Mouse (Mus musculus): ENCODE results near the gene Cox10. TPM values are rescaled to one million over a fixed set of nuclear protein-coding genes. Genes with fewer than 3 reads are reported as not detected.

Cox10 gene
- polyA plus RNA-seq, 1 experiment = 15.6 TPM

DNA sequence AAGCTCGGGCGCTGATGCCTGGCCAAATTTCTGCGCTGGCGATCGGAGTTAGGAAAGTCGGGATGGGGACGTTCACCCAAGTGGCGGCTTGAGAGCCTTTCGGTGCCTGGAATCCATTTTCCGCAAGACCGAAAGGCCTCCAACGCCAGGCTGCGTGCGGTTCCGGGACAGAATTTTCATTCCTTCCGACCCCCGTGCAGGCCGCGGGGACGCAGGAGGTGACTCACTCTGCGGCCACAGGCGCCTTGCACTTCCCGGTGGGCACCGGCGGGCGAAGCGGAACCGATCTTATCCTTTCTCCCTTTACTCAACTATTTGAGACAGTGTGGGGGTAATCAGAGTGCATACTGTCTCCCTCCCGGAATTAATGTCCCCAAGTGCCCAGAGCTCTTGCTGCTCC, 155.9 kb downstream of the Cox10 start:
- 16% methylated on average over 29 of the region's 29 CpGs for WGBS
- DNase-seq (ENCODE audit: low read depth, low spot score) = no peak

DNA sequence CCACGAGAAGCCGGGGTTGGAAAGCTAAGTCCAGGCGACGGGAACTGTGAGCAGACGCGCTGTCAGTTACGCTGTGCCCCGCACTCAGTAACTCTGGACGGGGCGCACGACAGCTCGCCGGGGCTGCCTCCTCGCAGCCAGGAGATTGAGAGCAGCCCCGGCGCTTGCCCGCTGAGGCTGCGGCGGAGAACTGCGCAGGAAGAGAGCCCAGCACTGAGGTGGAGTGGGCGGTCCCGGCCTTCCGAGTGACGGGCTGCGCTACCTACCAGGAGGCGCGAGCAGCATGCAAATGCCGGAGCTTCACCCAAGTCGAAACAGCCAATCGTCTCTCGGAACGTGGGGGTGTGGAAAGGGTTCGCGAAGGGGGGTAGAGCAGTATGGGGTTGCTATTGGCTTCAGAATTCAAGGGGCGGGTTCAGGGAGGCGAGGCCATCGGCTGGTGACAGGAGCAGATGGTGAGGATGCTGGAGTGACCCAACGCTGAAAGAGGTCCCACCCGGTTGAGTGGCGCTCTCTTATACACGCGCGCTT, 157.1 kb downstream of the Cox10 start, which contains the start of gene Hs3st3b1:
TSS of gene Hs3st3b1 (minus strand) at position 200 of the 531 bp plus-strand sequence.
- DNase-seq (ENCODE audit: low read depth, low spot score) = peak; percentile 97
- under 1% methylated on average over 43 of the region's 43 CpGs for WGBS

DNA sequence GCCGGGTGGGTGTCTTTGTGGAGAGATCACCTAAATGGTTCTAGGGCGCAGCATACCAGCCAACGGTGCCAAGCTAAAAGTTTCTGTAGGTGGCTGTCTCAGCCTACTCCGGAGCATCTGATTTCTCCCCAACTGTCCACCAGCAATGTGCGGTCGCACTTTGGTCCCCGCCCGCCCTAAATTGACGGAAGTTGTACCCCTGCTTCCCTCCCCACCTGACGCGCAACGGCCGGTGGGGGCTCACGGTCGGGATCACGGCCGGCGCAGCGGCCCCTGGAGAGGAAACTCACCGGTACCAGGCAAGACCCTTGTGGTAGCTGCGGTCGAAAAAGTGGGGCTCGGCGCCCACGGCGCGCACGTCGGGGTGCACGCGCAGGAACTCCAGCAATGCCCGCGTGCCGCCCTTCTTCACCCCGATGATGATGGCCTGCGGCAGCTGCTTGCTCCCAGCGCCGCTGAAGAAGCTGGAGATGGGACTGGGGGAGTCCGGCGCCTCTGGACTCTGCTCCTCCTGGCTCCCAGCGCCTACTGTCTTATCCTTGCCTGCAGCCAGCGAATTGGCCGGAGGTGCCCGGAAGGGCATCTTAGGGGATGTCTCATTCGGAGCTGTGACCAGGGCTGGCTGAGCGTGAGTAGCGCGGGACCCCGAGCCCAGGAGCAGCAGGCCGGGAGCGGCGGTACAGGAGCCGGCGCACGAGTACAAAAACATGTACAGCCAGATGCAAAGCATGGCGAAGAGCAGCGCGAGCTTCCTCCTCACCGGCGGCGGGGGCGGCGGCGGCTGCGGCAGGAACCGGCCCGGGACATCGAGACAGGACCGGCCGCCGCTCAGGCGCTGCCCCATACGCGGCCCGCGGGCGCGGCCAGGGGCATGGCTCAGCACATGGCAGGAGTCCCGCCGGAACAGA, 158.0 kb downstream of the Cox10 start:
- DNase-seq (ENCODE audit: low read depth, low spot score) = no peak
- under 1% methylated on average over 80 of the region's 80 CpGs for WGBS

DNA sequence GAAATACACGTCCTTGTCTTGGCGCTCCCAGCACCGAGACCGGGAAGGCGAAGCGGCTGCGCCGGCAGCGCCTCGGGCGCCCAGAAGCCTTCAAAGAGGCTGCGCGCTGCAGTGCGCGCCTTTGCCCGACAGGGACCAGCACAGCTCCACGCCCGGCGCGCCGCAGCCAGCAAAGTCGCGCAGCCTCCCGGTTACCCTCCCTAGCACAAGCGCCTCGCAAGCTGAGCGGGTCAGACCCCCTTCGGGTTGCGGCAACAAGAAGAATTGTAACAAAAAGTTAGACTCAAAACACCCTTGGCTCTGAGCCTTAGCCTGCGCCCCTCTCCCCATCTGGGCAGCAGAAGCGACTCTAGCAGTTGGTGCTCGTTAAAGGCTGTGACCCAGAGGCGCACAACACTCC, 158.7 kb downstream of the Cox10 start:
- under 1% methylated on average over 33 of the region's 33 CpGs for WGBS
- no peak for DNase-seq (ENCODE audit: low read depth, low spot score)

DNA sequence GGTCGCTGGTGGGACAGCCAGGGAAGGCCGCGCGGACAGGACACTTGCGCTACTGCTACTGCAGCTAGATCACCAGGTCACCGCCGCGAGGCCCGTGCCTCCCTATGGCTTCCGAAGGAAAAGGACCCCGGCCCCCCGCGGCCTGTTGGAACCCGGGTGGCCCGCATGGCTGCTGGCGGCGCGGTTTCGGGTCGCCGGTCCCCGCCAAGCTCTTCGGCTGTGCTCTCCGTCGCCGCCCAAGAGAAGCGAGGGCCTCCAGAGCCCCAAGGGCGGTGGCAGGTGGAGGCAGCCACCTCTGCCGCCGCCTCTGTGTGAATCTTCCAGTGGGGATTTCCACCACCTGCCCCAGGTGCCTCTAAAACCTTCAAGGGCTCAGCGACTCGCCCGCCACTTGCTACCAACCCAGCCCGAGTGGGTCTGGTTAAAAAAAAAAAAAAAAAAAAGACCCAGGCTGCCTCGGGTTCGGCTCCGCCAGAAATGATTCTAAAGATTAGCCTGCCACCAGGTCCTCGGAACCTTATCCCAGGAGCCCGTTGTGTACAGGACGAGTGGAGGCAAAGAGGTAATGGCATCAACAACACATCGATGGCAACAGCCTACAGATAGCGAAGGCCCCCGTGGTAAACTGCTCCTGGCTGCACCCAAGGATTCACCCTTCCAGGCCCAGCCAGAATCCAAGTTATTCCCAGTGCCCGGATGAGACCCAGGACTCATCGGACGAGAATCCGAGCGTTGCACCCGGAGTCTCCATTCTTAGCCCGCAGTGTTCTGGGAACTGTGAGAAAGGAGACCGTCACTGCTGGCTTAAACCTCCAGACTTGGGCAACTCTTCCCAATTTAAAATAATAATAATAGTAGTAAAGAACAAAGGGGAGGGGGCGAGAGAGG, 159.8 kb downstream of the Cox10 start:
- WGBS = 14% methylated on average over 52 of the region's 52 CpGs
- no peak for DNase-seq (ENCODE audit: low read depth, low spot score)

DNA sequence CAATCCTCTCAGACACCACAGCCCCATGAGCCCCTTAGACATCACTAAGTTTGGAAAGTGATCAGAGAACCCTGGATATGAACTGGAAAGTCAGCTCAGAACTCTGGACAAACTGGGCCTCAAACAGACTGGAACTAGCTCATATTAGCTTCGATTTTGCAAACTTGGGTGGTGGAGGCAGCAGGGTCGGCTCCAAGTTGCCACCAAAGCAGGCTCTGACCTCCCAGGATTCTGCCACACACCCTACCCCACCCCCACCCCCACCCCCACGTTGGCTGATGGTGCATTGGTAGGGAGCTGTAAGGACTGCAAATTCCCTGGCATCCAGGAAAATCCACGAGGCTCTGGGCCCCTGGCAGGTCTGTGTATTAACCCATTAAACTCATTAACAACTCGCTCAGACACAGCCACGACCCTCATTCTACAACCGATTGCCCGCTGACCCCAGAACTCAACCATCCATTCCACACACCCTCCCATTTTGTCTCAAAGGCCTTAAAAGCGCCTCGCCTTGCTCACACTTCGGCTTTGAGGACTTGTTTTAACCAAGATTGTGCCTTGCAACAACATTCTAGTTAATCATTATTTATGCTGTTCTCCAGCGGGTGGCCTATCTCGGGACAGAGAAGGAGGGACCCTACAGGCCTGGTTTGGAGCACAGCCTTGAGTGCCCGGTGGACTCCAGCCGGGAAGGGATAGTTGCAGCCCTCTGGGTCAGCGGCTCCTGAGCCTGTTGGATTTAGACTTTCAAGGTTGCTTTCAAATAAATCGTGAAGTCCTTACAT, 160.8 kb downstream of the Cox10 start:
- WGBS = 30% methylated on average over 17 of the region's 17 CpGs
- DNase-seq (ENCODE audit: low read depth, low spot score) = no peak

DNA sequence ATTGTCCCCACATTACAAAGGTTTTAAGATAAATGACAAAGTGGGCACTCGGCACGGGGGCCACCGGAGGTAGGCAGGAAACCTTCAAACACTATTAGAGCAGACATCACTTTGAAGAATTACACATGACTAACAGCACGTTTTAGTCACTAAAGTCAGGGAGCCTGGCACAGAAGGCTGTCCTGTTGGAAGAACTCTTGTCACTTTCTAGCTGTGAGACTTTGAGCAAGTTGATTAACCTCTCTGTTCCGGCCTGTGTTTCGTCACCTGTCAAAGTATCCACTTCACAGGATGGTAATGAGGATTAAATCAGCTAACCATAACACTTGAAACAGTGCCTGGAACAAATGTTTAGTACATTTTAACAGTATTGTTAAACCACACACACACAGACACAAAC, 161.7 kb downstream of the Cox10 start:
- WGBS = 73% methylated on average over 6 of the region's 6 CpGs
- DNase-seq (ENCODE audit: low read depth, low spot score) = no peak

DNA sequence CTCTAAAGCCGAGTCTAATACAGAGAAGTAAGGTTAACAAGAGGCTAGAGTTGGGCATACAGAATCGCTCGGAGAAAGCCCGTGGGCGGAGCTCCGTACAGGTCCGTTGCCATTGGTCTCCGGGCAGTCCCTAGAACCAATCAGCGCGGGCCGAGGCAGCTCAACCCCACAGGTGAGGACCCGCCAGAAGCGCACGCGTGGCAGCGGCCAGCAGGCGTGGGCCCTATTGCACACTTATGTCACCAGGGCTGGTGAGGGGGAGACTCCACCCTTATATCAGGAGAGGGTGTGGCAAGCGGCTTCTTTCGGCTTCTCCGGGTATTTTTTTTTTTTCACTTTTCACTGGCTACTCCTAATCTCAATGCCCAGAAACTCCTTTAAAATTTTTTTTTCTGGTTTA, 164.9 kb downstream of the Cox10 start:
- peak; percentile 75 for DNase-seq (ENCODE audit: low read depth, low spot score)
- 8% methylated on average over 20 of the region's 20 CpGs for WGBS

DNA sequence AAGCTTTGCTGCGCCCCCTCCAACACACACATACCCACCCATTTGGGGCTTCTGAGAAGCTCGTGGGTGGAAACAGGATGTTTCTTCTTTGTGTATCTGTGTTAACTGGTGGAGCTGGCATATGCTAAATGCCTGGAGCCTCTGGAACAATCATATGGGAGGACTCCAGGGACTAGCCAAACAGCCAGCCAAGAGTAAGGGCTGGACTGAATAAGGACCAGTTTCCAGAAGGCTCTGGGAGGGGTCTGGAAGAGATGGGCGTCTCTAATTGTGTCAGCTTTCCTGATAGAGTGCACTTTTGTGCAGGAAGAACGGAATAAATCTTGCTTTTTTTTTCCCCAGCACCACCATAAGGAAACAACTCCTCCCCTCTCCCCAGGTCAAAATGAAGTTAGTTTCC, 165.3 kb downstream of the Cox10 start:
- 22% methylated on average over 4 of the region's 4 CpGs for WGBS
- DNase-seq (ENCODE audit: low read depth, low spot score) = no peak

Other genes starting within 250 kb of the Cox10 start
- gene Hs3st3b1, start 157.2 kb downstream of the Cox10 start, polyA plus RNA-seq (2012; rRNA removed) = 2.5 and 2.6 TPM in 2 replicates

Measured in large intestine, adult 2 months (tissue).